Mouse (Mus musculus): ENCODE data around the gene Ltbp1. TPM values are rescaled to one million over a fixed set of nuclear protein-coding genes. Genes with fewer than 3 reads are reported as not detected.

The Ltbp1 gene
- polyA plus RNA-seq, 1 experiment, result 20.3 TPM

DNA sequence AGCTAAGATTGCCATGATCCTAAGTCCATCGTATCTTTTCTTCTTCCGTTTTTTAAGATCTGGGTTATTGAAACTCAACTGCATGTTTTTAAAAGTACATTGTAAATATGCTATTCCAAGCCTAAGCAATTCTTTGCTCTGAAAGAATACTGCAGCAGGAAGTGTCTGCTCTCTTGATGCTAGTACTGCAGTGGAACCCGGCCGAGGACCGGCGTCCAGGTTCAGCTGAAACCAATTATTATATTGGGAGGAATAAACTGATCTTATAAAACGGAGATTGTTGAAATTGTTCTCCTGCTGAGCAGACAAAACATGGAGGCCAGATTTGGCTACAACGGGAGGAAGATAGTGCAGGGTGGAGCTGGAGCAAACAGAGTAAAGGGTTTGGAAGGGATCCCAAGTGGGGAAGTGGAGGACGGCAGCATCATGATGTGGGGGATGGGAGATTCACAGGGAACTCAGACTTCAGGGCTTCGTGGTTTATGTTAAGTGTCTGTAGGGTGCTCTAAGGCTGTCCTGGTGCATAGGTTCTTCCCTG is 322.8 kb downstream of the Ltbp1 start:
- H3K27ac ChIP-seq (ENCODE audit: control insufficient read depth, insufficient read depth, low read depth, low read length, poor library complexity), result no peak overlapping the region
- no peaks in the 10 kb centered on the region for H3K4me1 ChIP-seq (ENCODE audit: control insufficient read depth, insufficient read depth, low read length)
- no peak for TF ChIP-seq CTCF (IDR thresholded peaks at IDR 0.05; ENCODE audit: control insufficient read depth, insufficient read depth, low read length)
- no peak for TF ChIP-seq POLR2A (IDR thresholded peaks at IDR 0.05; ENCODE audit: borderline replicate concordance, control insufficient read depth, low read depth, low read length)
- WGBS, result 73% methylated on average over 10 of the region's 10 CpGs
- no peak overlapping the region for H3K4me3 ChIP-seq (replicated peaks; ENCODE audit: control insufficient read depth, low read depth, low read length)

DNA sequence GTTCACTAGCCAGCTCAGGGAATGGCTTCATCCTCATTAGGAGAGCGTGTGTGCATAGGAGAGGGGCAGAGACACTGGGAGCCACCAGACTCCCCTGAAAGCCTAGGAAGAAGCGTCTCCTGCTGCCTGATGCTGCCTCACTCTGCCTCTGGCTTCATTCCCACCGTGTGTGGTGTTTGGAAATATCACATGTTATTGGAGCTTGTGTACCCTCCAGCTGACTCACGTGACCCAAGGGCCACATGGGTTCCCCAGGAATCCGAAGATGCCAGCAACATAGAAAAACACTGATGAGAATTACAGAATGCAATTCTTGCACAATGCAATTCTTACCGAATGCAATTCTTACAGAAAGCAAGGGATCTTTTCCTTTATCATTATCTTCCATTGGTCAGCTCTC is 325.0 kb downstream of the Ltbp1 start:
- Histone ChIP-seq H3K4me3 (replicated peaks; ENCODE audit: control insufficient read depth, low read depth, low read length) (no peak overlapping the region), H3K27ac (ENCODE audit: control insufficient read depth, insufficient read depth, low read depth, low read length, poor library complexity) (no peak overlapping the region), H3K4me1 (ENCODE audit: control insufficient read depth, insufficient read depth, low read length) (no peaks in the 10 kb centered on the region)
- TF ChIP-seq CTCF (IDR thresholded peaks at IDR 0.05; ENCODE audit: control insufficient read depth, insufficient read depth, low read length) (no peak), POLR2A (IDR thresholded peaks at IDR 0.05; ENCODE audit: borderline replicate concordance, control insufficient read depth, low read depth, low read length) (no peak)
- 79% methylated on average over 6 of the region's 6 CpGs for WGBS

DNA sequence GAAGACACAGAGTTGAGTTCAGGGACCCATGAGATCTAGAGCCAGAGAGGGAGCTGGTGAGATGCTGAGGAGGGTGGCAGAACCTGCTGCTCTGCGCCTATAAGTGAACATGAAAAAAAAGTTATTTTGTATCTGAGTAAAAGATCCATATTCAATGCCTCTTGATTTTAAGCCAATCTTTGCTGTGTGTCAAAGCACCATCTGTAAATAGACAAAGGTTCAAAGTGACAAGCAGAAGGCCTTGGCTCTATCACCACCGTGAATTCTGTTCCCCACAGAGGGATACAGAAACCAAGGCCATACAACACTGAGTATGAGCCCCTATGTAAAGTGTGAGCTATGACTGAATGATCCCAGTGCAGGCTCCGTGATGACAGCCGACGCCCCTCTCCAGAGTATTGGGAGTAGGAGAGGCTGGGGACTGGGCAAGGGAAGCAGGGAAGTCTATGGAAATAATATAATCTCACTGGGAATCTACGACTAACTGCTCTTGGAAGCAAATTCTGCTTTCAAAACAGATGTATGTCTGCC is 326.1 kb downstream of the Ltbp1 start:
- 80% methylated on average over 6 of the region's 6 CpGs for WGBS
- Histone ChIP-seq H3K4me1 (ENCODE audit: control insufficient read depth, insufficient read depth, low read length) (no peaks in the 10 kb centered on the region), H3K4me3 (replicated peaks; ENCODE audit: control insufficient read depth, low read depth, low read length) (no peak overlapping the region), H3K27ac (ENCODE audit: control insufficient read depth, insufficient read depth, low read depth, low read length, poor library complexity) (no peak overlapping the region)
- TF ChIP-seq POLR2A (IDR thresholded peaks at IDR 0.05; ENCODE audit: borderline replicate concordance, control insufficient read depth, low read depth, low read length), result no peak

DNA sequence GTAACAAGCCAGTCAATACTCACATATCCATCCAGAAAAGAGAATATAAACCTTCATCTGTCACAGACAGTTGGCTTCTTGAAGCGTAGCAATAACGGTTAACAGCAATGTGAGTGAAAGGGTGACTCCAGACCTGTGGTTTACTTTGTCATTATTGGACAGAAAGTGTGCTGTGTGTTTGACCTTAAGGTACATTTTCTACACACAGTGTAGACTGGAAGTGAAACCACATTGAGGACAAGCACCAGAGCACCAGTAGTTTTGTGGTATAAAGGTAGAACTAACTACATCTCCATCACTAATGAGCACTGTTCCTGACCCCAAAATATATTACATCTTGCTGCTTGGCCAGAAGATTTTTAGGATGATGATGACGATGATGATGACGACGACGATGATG is 326.9 kb downstream of the Ltbp1 start:
- Histone ChIP-seq H3K27ac (ENCODE audit: control insufficient read depth, insufficient read depth, low read depth, low read length, poor library complexity) (no peak overlapping the region), H3K4me3 (replicated peaks; ENCODE audit: control insufficient read depth, low read depth, low read length) (no peak overlapping the region), H3K4me1 (ENCODE audit: control insufficient read depth, insufficient read depth, low read length) (no peaks in the 10 kb centered on the region)
- 90% methylated on average over 6 of the region's 6 CpGs for WGBS
- TF ChIP-seq POLR2A (IDR thresholded peaks at IDR 0.05; ENCODE audit: borderline replicate concordance, control insufficient read depth, low read depth, low read length) (no peak), CTCF (IDR thresholded peaks at IDR 0.05; ENCODE audit: control insufficient read depth, insufficient read depth, low read length) (no peak)

DNA sequence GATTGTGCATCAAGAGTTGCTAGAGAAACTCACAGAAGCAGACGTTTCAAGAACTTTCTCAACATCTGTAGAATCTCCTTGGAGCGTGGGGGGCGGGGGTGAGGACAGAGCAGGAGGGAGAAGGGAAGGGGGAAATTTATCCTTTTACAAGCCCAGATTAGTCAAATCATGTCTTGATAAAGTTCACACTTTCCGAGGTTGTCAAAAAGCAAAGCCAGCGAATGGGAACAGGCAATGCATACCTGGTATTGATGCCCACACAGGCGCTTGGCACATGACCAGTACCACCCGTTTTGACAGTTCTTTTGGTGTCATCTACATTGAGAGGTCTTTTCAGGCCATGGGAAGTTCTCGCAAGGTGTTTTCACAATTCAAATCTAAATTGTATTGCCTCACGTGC is 327.6 kb downstream of the Ltbp1 start:
- TF ChIP-seq POLR2A (IDR thresholded peaks at IDR 0.05; ENCODE audit: borderline replicate concordance, control insufficient read depth, low read depth, low read length), result no peak
- no peak for TF ChIP-seq CTCF (IDR thresholded peaks at IDR 0.05; ENCODE audit: control insufficient read depth, insufficient read depth, low read length)
- no peaks in the 10 kb centered on the region for H3K4me1 ChIP-seq (ENCODE audit: control insufficient read depth, insufficient read depth, low read length)
- WGBS, result 78% methylated on average over 9 of the region's 9 CpGs

DNA sequence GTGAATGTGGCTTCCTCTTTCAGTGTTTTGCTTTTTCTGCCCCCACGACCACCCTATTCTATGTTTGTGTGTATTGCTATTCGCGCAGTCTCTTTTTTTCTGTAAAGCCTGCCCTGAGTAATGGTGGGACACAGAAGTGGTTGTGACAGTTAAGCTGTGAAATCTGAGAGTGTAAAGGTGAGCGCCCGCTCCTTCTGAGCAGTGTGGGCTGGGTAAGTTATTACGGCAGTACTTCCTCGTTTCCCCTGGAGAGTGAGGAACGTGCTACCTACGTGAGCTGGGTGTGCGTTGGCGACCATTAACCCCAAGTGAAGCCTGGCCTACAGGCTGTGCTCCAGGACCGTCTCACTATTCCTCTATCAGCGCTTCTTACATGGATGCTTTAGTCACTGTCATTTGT is 328.4 kb downstream of the Ltbp1 start:
- no peak overlapping the region for H3K4me3 ChIP-seq (replicated peaks; ENCODE audit: control insufficient read depth, low read depth, low read length)
- no peak for TF ChIP-seq CTCF (IDR thresholded peaks at IDR 0.05; ENCODE audit: control insufficient read depth, insufficient read depth, low read length)
- no peak for TF ChIP-seq POLR2A (IDR thresholded peaks at IDR 0.05; ENCODE audit: borderline replicate concordance, control insufficient read depth, low read depth, low read length)
- H3K4me1 ChIP-seq (ENCODE audit: control insufficient read depth, insufficient read depth, low read length), result no peaks in the 10 kb centered on the region
- no peak overlapping the region for H3K27ac ChIP-seq (ENCODE audit: control insufficient read depth, insufficient read depth, low read depth, low read length, poor library complexity)
- whole genome bisulfite sequencing, result 54% methylated on average over 13 of the region's 13 CpGs

More for the DNA sequence above, 327.6 kb downstream of the Ltbp1 start:
- Histone ChIP-seq H3K27ac (ENCODE audit: control insufficient read depth, insufficient read depth, low read depth, low read length, poor library complexity) (no peak overlapping the region), H3K4me3 (replicated peaks; ENCODE audit: control insufficient read depth, low read depth, low read length) (no peak overlapping the region)

DNA sequence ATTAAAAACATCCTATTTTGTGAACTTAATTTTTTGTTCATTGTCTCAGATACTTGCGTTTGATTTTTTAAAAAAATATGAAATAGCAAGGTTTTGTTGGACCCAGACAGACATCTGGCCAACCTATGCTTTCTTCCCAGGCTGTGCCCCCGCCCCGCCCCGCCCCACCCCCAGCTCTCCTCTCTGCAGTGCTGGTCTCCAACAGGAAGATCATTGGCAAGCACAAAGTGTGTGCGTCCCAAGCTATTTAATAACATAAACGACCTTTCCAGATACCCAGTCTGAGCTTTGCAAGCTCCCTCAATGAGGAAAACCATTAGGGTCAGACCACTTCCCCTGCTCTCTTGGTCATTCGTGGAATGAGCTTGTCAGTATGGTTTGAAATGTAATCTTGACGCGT is 330.3 kb downstream of the Ltbp1 start:
- no peaks in the 10 kb centered on the region for H3K4me1 ChIP-seq (ENCODE audit: control insufficient read depth, insufficient read depth, low read length)
- TF ChIP-seq POLR2A (IDR thresholded peaks at IDR 0.05; ENCODE audit: borderline replicate concordance, control insufficient read depth, low read depth, low read length), result no peak
- TF ChIP-seq CTCF (IDR thresholded peaks at IDR 0.05; ENCODE audit: control insufficient read depth, insufficient read depth, low read length), result no peak
- H3K4me3 ChIP-seq (replicated peaks; ENCODE audit: control insufficient read depth, low read depth, low read length), result no peak overlapping the region
- 53% methylated on average over 9 of the region's 9 CpGs for whole genome bisulfite sequencing
- no peak overlapping the region for H3K27ac ChIP-seq (ENCODE audit: control insufficient read depth, insufficient read depth, low read depth, low read length, poor library complexity)

DNA sequence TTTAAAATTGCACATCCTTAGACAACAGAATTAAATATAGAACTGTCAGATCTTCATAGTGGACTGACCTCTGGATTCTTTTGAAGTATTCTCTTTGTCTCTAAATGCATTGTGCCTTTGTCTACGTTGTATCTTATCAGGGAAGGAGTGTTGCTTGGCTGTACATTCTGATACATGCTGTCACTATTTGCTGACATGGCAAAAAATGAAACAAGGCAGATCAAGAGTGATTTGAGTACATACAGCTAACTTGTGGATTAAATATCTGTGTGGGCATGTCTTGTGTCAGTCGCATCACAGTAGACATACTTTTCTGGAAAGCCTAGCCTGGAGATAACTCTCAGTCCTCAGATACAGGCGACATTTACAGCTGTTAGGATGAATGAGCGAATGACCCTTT is 335.9 kb downstream of the Ltbp1 start:
- TF ChIP-seq POLR2A (IDR thresholded peaks at IDR 0.05; ENCODE audit: borderline replicate concordance, control insufficient read depth, low read depth, low read length) (no peak), CTCF (IDR thresholded peaks at IDR 0.05; ENCODE audit: control insufficient read depth, insufficient read depth, low read length) (no peak)
- Histone ChIP-seq H3K4me3 (replicated peaks; ENCODE audit: control insufficient read depth, low read depth, low read length) (no peak overlapping the region), H3K27ac (ENCODE audit: control insufficient read depth, insufficient read depth, low read depth, low read length, poor library complexity) (no peak overlapping the region), H3K4me1 (ENCODE audit: control insufficient read depth, insufficient read depth, low read length) (no peaks in the 10 kb centered on the region)
- 80% methylated on average over 4 of the region's 4 CpGs for WGBS

DNA sequence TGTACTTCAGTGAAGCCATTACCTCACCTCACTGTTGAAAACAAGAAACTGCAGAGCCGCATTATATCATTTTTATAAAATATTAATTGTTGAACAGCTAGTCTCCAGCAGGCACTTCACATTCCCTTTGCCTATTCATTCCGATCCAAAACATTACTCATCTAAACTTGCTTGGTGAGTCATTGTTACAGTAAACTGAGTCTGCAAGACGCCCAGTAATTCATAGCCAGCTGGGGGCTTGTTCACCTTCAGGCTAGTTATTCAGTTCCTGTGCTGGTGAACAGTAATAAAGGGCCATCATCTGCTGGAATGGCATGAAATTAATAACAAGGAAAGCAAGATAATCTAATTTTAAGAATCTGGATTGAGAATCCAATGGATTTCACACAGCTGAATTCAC is 339.7 kb downstream of the Ltbp1 start:
- H3K4me1 ChIP-seq (ENCODE audit: control insufficient read depth, insufficient read depth, low read length), result no peaks in the 10 kb centered on the region; the same call in 1 of the 2 replicates
- WGBS, result 80% methylated on average over 3 of the region's 3 CpGs
- no peak overlapping the region for H3K4me3 ChIP-seq (replicated peaks; ENCODE audit: control insufficient read depth, low read depth, low read length)
- TF ChIP-seq POLR2A (IDR thresholded peaks at IDR 0.05; ENCODE audit: borderline replicate concordance, control insufficient read depth, low read depth, low read length) (no peak), CTCF (IDR thresholded peaks at IDR 0.05; ENCODE audit: control insufficient read depth, insufficient read depth, low read length) (no peak)
- no peak overlapping the region for H3K27ac ChIP-seq (ENCODE audit: control insufficient read depth, insufficient read depth, low read depth, low read length, poor library complexity)
